Mouse (Mus musculus) brain, embryonic 14.5 days (tissue): ENCODE data around the gene Mia2.

ENCODE experiments used
- CTCF ChIP-seq: fragments of 200-500 bp; IDR thresholded peaks from 2 replicates; pipeline ENCODE4 v1.5.1; 2012; ENCODE audit warnings: inconsistent platforms, mild to moderate bottlenecking, moderate library complexity, borderline replicate concordance; ENCODE audit not compliant: insufficient read depth, insufficient read length; ENCODE audit errors: extremely low read depth
- POLR2A ChIP-seq: fragments of 200-500 bp; IDR thresholded peaks from 2 replicates; pipeline ENCODE4 v1.6.1; 2012; ENCODE audit warnings: mild to moderate bottlenecking, inconsistent platforms, borderline replicate concordance; ENCODE audit not compliant: poor library complexity, insufficient read depth, insufficient read length, severe bottlenecking; ENCODE audit errors: extremely low read depth

DNA sequence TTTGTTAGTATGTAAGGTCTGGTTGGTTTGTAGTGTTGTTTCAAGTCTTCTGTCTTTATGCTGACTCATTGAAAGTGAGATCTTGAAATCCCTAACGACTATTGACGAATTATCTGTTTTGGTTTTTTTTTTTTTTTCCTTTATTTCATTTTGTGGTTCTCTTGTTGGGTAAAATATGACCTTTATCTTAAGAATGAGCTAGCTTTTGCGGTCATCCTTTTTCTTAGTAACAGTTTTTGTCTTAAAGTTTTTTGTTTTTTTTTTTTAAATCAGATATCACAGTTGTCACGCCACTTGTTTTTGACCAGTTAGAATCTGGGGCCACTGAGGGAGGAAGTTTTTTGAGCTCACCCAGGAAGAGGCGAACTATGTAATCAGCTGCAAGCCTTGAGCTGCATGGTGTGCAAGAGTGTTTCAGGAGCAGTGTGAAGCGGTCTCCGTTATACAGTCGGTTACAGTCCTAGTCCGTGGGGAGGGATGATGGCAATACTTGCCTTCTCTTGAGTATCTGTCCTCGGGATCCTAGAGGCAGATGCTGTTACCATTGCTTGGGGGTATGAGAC, 37.9 kb downstream of the Mia2 start:
- no peak for TF ChIP-seq CTCF
- TF ChIP-seq POLR2A = no peak
